Mouse (Mus musculus): Measurements from ENCODE around the gene Unkl. TPM values are rescaled to one million over a fixed set of nuclear protein-coding genes. Genes with fewer than 3 reads are reported as not detected.

The Unkl gene
- polyA plus RNA-seq, 1 experiment from 2014 or later = 1.9 TPM

- no peak for TF ChIP-seq CTCF (IDR thresholded peaks at IDR 0.05; ENCODE audit: low read depth)
- WGBS = 84% methylated on average over 9 of the region's 9 CpGs
- H3K9me3 ChIP-seq (ENCODE audit: control insufficient read depth) = no peaks in the 10 kb centered on the region
- no peak overlapping the region for H3K9ac ChIP-seq (ENCODE audit: low read depth, low read length)
- ATAC-seq = no peak
- no peaks in the 10 kb centered on the region for H3K27me3 ChIP-seq (replicated peaks; ENCODE audit: control insufficient read depth, insufficient read depth, low read length)
- H3K4me1 ChIP-seq (replicated peaks; ENCODE audit: control insufficient read depth, insufficient read depth, low read length) = peaks cover 3% of the 10 kb centered on the region; the same call in 1 of the 2 replicates
- no peak overlapping the region for H3K27ac ChIP-seq (ENCODE audit: low read depth, low read length)
- peaks cover 30% of the 10 kb centered on the region for H3K36me3 ChIP-seq (ENCODE audit: control insufficient read depth, insufficient read depth)
- H3K4me3 ChIP-seq (ENCODE audit: low read depth, low read length) = no peak overlapping the region
- H3K4me2 ChIP-seq (replicated peaks; ENCODE audit: low read depth) = no peak overlapping the region
Measured at GRCm38 (mm10) chr17:25235635-25236034, 47.4 kb downstream of the Unkl start.

- Histone ChIP-seq H3K9ac (ENCODE audit: low read depth, low read length) (peak within 1 kb of the TSS; percentile 80), H3K4me2 (replicated peaks; ENCODE audit: low read depth) (peak within 1 kb of the TSS; percentile 90), H3K27me3 (replicated peaks; ENCODE audit: control insufficient read depth, insufficient read depth, low read length) (no peaks in the 10 kb centered on the region), H3K9me3 (ENCODE audit: control insufficient read depth) (no peaks in the 10 kb centered on the region), H3K4me1 (replicated peaks; ENCODE audit: control insufficient read depth, insufficient read depth, low read length) (peaks cover 3% of the 10 kb centered on the region; the same call in 1 of the 2 replicates), H3K4me3 (ENCODE audit: low read depth, low read length) (peak within 1 kb of the TSS; percentile 87), H3K36me3 (ENCODE audit: control insufficient read depth, insufficient read depth) (peaks cover 33% of the 10 kb centered on the region), H3K27ac (ENCODE audit: low read depth, low read length) (0 out of 2 replicates have a peak within 1 kb of the TSS, but pooled peaks have one; percentile 17)
- no peak for TF ChIP-seq CTCF (IDR thresholded peaks at IDR 0.05; ENCODE audit: low read depth)
- ATAC-seq = peak; percentile 78
- under 1% methylated on average over 80 of the region's 80 CpGs for WGBS
Measured at GRCm38 (mm10) chr17:25239695-25240636, 51.8 kb downstream of the Unkl start, which contains the start of the genes Gnptg and Tsr3. Gene Gnptg, minus strand, starts transcription at chr17:25240124. Gene Tsr3, plus strand, starts transcription at chr17:25240170.

- Histone ChIP-seq H3K4me1 (replicated peaks; ENCODE audit: control insufficient read depth, insufficient read depth, low read length) (peaks cover 3% of the 10 kb centered on the region; the same call in 1 of the 2 replicates), H3K36me3 (ENCODE audit: control insufficient read depth, insufficient read depth) (peaks cover 19% of the 10 kb centered on the region), H3K27ac (ENCODE audit: low read depth, low read length) (no peak overlapping the region), H3K9ac (ENCODE audit: low read depth, low read length) (no peak overlapping the region), H3K4me2 (replicated peaks; ENCODE audit: low read depth) (no peak overlapping the region), H3K9me3 (ENCODE audit: control insufficient read depth) (no peaks in the 10 kb centered on the region), H3K27me3 (replicated peaks; ENCODE audit: control insufficient read depth, insufficient read depth, low read length) (no peaks in the 10 kb centered on the region), H3K4me3 (ENCODE audit: low read depth, low read length) (no peak overlapping the region)
- 84% methylated on average over 11 of the region's 11 CpGs for WGBS
- ATAC-seq = no peak
- peak; percentile 35; the same call in 1 of the 2 replicates for TF ChIP-seq CTCF (IDR thresholded peaks at IDR 0.05; ENCODE audit: low read depth)
Measured at GRCm38 (mm10) chr17:25243131-25243780, 55.1 kb downstream of the Unkl start.

GRCm38 (mm10) chr17:25244239-25244638 is 56.0 kb downstream of the Unkl start:
- Histone ChIP-seq H3K9ac (ENCODE audit: low read depth, low read length) (no peak overlapping the region), H3K4me1 (replicated peaks; ENCODE audit: control insufficient read depth, insufficient read depth, low read length) (peaks cover 3% of the 10 kb centered on the region; the same call in 1 of the 2 replicates), H3K36me3 (ENCODE audit: control insufficient read depth, insufficient read depth) (peaks cover 19% of the 10 kb centered on the region), H3K4me3 (ENCODE audit: low read depth, low read length) (no peak overlapping the region), H3K27ac (ENCODE audit: low read depth, low read length) (no peak overlapping the region), H3K27me3 (replicated peaks; ENCODE audit: control insufficient read depth, insufficient read depth, low read length) (no peaks in the 10 kb centered on the region), H3K9me3 (ENCODE audit: control insufficient read depth) (no peaks in the 10 kb centered on the region), H3K4me2 (replicated peaks; ENCODE audit: low read depth) (no peak overlapping the region)
- WGBS = 78% methylated on average over 16 of the region's 16 CpGs
- no peak for ATAC-seq
- no peak for TF ChIP-seq CTCF (IDR thresholded peaks at IDR 0.05; ENCODE audit: low read depth)

- Histone ChIP-seq H3K4me2 (replicated peaks; ENCODE audit: low read depth) (no peak overlapping the region), H3K4me1 (replicated peaks; ENCODE audit: control insufficient read depth, insufficient read depth, low read length) (no peaks in the 10 kb centered on the region), H3K9me3 (ENCODE audit: control insufficient read depth) (no peaks in the 10 kb centered on the region), H3K4me3 (ENCODE audit: low read depth, low read length) (no peak overlapping the region), H3K36me3 (ENCODE audit: control insufficient read depth, insufficient read depth) (peaks cover 8% of the 10 kb centered on the region), H3K9ac (ENCODE audit: low read depth, low read length) (no peak overlapping the region), H3K27me3 (replicated peaks; ENCODE audit: control insufficient read depth, insufficient read depth, low read length) (no peaks in the 10 kb centered on the region), H3K27ac (ENCODE audit: low read depth, low read length) (no peak overlapping the region)
- no peak for TF ChIP-seq CTCF (IDR thresholded peaks at IDR 0.05; ENCODE audit: low read depth)
- no peak for ATAC-seq
- 74% methylated on average over 18 of the region's 18 CpGs for WGBS
Measured at GRCm38 (mm10) chr17:25248033-25248750, 60.0 kb downstream of the Unkl start.
